Mouse (Mus musculus) bone marrow macrophage, adult 2 months (primary cell): Measurements from ENCODE around the gene Creb1.

Experiments
- CTCF ChIP-seq: IDR thresholded peaks from 2 replicates; pipeline ENCODE4 v1.5.1; 2012; ENCODE audit warnings: low read depth, mild to moderate bottlenecking, low read length, moderate library complexity
- POLR2A ChIP-seq: IDR thresholded peaks from 2 replicates; pipeline ENCODE4 v1.6.1; 2012; ENCODE audit warnings: mild to moderate bottlenecking, low read depth, low read length, borderline replicate concordance

GRCm38 (mm10) chr1:64609976-64610375, 77.5 kb downstream of the Creb1 start:
- no peak for TF ChIP-seq CTCF
- no peak for TF ChIP-seq POLR2A
